Mouse (Mus musculus): ENCODE measurements around the gene Bri3.

Bri3 gene

DNA sequence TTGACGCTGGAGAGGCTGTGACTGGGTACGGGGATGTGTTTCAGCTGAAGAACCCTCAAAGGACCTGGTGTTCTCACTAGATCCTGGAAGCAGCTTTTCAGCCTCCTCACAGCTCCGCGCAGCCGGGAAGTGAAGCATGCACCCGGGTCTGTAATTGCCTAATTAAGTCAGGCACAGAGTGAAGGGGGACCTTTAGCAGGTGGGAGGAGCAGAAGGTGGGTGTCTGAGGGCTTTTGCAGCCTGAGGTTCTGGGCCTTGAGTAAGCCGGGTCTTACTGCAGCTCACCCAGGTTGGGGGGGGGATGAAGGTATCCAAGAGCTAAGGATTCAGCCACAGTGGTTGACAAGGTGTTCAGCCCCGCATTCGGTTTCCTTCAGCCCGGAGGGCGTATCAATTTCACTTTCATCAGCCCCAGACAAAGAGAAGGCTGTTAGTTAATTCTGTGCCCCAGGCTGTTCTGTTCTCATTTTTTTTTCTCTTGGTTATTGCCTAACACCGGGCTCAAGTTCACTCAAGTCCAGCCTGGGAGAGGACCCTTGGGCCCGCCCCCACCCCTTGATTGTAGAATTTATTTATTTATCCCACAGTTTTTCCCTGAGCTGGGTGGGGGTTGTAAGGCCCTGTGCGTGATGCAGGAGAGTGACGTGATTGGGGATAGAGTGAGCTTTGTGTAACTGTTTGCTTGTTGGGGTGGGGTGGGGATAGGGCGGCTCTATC lies 239.6 kb downstream of the Bri3 start:
- in situ Hi-C loops (cut with MboI, MseI), result no loop called here

DNA sequence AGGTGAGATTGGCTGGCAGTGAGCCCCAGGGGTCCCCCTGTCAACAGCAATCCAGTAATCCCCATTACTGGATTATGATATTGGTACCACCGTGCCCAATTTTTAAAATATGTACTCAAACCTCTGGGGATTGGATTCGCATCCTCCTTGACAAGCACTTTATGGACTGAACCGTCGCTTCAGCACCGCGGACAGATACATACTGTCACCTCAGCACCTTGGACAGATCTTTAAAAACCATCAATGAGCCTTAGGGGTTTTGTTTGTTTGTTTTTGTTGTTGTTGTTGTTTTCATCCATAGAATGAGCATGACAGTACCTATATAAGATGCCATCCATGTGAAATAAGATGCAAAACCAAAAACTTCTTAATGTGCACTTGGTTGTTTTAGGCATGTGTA lies 247.1 kb downstream of the Bri3 start:
- in situ Hi-C loops (cut with MboI, MseI), result no loop called here
